Mouse (Mus musculus) hindbrain, postnatal 0 days (tissue): ENCODE data around the gene Hist1h1e. TPM values are rescaled to one million over a fixed set of nuclear protein-coding genes. Genes with fewer than 3 reads are reported as not detected.
"Not testable (repeated sequence)": the region's sequence is repeated elsewhere in the genome, so short reads cannot be mapped to it uniquely, and the experiment has no call there.

Experiments used
- ATAC-seq: fragments of 200-750 bp; cut with Nextera tagmentation; 2 replicates; pipeline ENCODE4 v1.8.0; 2017; ENCODE audit warnings: mild to moderate bottlenecking, moderate TSS enrichment, moderate library complexity
- DNase-seq: peaks from one replicate; pipeline ENCODE4 v3.0.0-alpha.2; 2015; ENCODE audit warnings: low spot score
- H3K27ac ChIP-seq: fragments of 300-500 bp; sonication (generic); 2 replicates; pipeline ENCODE4 v1.5.1; 2014; ENCODE audit warnings: mild to moderate bottlenecking
- H3K27me3 ChIP-seq: fragments of 300-500 bp; sonication (generic); 2 replicates; pipeline ENCODE4 v1.6.1; 2014; ENCODE audit warnings: low read length, mixed read lengths; ENCODE audit not compliant: insufficient read depth
- H3K36me3 ChIP-seq: fragments of 300-500 bp; sonication (generic); 2 replicates; pipeline ENCODE4 v1.6.1; 2014; ENCODE audit warnings: low read length, mixed read lengths; ENCODE audit not compliant: insufficient read depth
- H3K4me1 ChIP-seq: fragments of 300-500 bp; sonication (generic); 2 replicates; pipeline ENCODE4 v1.6.1; 2014; ENCODE audit warnings: antibody characterized with exemption, low read length, mixed read lengths; ENCODE audit not compliant: insufficient read depth
- H3K4me2 ChIP-seq: fragments of 300-500 bp; sonication (generic); 2 replicates; pipeline ENCODE4 v1.6.1; 2014; ENCODE audit warnings: low read depth, mild to moderate bottlenecking, low read length, moderate library complexity, mixed read lengths
- H3K4me3 ChIP-seq: fragments of 300-500 bp; sonication (generic); 2 replicates; pipeline ENCODE4 v1.5.1; 2014; ENCODE audit warnings: low read length
- H3K9ac ChIP-seq: fragments of 300-500 bp; sonication (generic); replicated peaks from 2 replicates; pipeline ENCODE4 v1.6.1; 2014; ENCODE audit warnings: mild to moderate bottlenecking, low read length, moderate library complexity, mixed read lengths
- H3K9me3 ChIP-seq: fragments of 300-500 bp; sonication (generic); 2 replicates; pipeline ENCODE4 v1.6.1; 2016; ENCODE audit warnings: low read length, mixed read lengths
- CTCF ChIP-seq: IDR thresholded peaks from 2 replicates; pipeline ENCODE4 v1.5.1; 2016; ENCODE audit warnings: antibody characterized with exemption, control low read depth, low read depth
- WGBS: fragments of 180-500 bp; shearing (Covaris S2); extraction: QIAGEN DNeasy Blood & Tissue Kit; methylation state at CpG from one replicate; pipeline ENCODE4 v1.1.7; 2014; 5-methylcytosine and 5-hydroxymethylcytosine counted together
- microRNA-seq, 2 experiments: library from miRNA; unstranded; fragments of <30 nt; microRNA quantifications; one replicate each; pipeline ENCODE4; 2016
- polyA plus RNA-seq: library from polyadenylated mRNA; unstranded; fragments of >200 nt; fragmentation: Nextera tagmentation; extraction: Ambion mirVana; gene quantifications from 2 replicates; pipeline ENCODE4 v1.2.1, GENCODE M21; 2015
- total RNA-seq: library from RNA; depleted of rRNA; stranded (reverse); fragments of >200 nt; gene quantifications from 2 replicates; pipeline ENCODE4 v1.2.3, GENCODE M21; 2014; rRNA removed

Hist1h1e gene
- total and polyA plus RNA-seq, 2 experiments from 2014 or later: 20.1 to 281 TPM

DNA sequence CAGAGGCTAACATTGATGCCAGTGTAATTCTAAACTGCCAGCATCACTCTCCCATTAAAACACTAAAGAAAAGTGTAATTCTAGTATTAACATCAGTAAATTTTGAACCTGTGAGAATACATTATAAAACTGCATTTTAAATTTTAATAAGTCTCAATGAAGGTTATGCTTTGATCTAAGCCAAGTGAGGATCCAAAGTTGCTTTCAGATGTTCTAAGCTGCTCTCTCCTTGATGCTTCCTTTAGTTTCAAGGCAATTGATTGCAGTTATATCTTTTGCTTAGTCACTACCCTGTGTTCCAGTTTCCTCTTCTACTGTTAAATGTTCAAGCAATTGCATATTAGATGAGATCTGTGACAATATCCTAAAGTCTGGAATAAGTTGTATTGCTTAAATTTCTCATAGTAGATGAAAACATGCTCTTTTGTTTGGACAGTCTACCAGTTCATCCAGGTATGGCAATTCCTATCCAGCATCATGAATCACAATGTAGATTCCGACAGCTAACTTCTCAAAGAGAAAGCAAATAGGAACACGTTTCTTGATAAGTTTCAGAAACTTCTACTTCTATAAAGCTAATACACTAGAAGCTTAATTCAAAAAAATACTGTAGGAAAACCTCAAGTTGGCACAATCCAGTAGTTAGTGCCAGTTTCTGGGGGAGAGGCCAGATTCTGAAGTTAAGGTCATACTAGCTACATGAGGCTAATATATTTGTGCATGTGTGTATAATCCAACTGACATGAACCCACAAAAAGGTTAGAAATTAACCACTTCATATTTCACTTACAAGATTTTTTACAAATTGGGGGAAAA, 49.9 kb downstream of the Hist1h1e start:
- Histone ChIP-seq H3K9me3 (no peaks in the 10 kb centered on the region), H3K27ac (peak overlapping the region; percentile 95), H3K4me2 (peak overlapping the region; percentile 59), H3K4me1 (peaks cover 7% of the 10 kb centered on the region; the same call in 1 of the 2 replicates), H3K36me3 (no peaks in the 10 kb centered on the region), H3K4me3 (peak overlapping the region; percentile 39), H3K9ac (peak overlapping the region; percentile 51), H3K27me3 (no peaks in the 10 kb centered on the region)
- 44% methylated on average over 2 of the region's 2 CpGs for WGBS
- no peak for DNase-seq
- TF ChIP-seq CTCF: no peak
- no peak for ATAC-seq

- Histone ChIP-seq H3K9ac (peak overlapping the region; percentile 51), H3K4me2 (peak overlapping the region; percentile 59), H3K4me3 (peak overlapping the region; percentile 39), H3K27ac (peak overlapping the region; percentile 95)
- not testable (repeated sequence) for ATAC-seq, H3K36me3 ChIP-seq, DNase-seq, H3K9me3 ChIP-seq, H3K4me1 ChIP-seq, H3K27me3 ChIP-seq
- WGBS: under 1% methylated on average over 10 of the region's 34 CpGs
Observed at GRCm38 (mm10) chr13:23571504-23572217, 50.7 kb downstream of the Hist1h1e start.

- H3K4me3 ChIP-seq: peak within 1 kb of the TSS; percentile 39
- peak within 1 kb of the TSS; percentile 59 for H3K4me2 ChIP-seq
- ATAC-seq (peak; percentile 93), DNase-seq (peak; percentile 93)
- H3K9me3 ChIP-seq: no peaks in the 10 kb centered on the region
- under 1% methylated on average over 18 of the region's 18 CpGs for WGBS
- no peaks in the 10 kb centered on the region for H3K27me3 ChIP-seq
- peak within 1 kb of the TSS; percentile 51 for H3K9ac ChIP-seq
- H3K4me1 ChIP-seq: peaks cover 7% of the 10 kb centered on the region; the same call in 1 of the 2 replicates
- peak within 1 kb of the TSS; percentile 95 for H3K27ac ChIP-seq
- H3K36me3 ChIP-seq: no peaks in the 10 kb centered on the region
- TF ChIP-seq CTCF: no peak
Observed at GRCm38 (mm10) chr13:23571022-23571503, 51.3 kb downstream of the Hist1h1e start, which contains the start of the genes Hist1h2ae and Hist1h2bg. Gene Hist1h2ae, minus strand, starts transcription at chr13:23571220. Gene Hist1h2bg, plus strand, starts transcription at chr13:23571396.

Small RNA genes lying within 50 kb of the gene (microRNA-seq; reads per million reads assigned to microRNA genes)
- gene Gm44359 (0 reads per million in 2 experiments), gene Gm44394 (0 reads per million in 2 experiments)

Other genes starting within 250 kb of the Hist1h1e start
Only the 30 nearest of the 36 such genes appear.
- gene Btn2a2, start 133.7 kb downstream of the Hist1h1e start, total RNA-seq: not detected in 2 replicates
- 0.11 TPM in 1 of 2 replicates, not detected in the other for gene Btn2a2, start 133.7 kb downstream of the Hist1h1e start, polyA plus RNA-seq
- 2,417 and 3,828 TPM in 2 replicates for gene Hist1h4h, start 91.5 kb downstream of the Hist1h1e start, total RNA-seq
- 4.2 and 5.5 TPM in 2 replicates for gene Hist1h4h, start 91.5 kb downstream of the Hist1h1e start, polyA plus RNA-seq
- gene Hist1h2af, start 88.7 kb downstream of the Hist1h1e start, total RNA-seq: 415 and 567 TPM in 2 replicates
- 3.3 and 7.9 TPM in 2 replicates for gene Hist1h2af, start 88.7 kb downstream of the Hist1h1e start, polyA plus RNA-seq
- gene Hist1h3g, start 87.1 kb downstream of the Hist1h1e start, total RNA-seq: 544 and 673 TPM in 2 replicates
- gene Hist1h3g, start 87.1 kb downstream of the Hist1h1e start, polyA plus RNA-seq: 1.4 and 2.2 TPM in 2 replicates
- 65.9 and 103 TPM in 2 replicates for gene Hist1h2bh, start 79.2 kb downstream of the Hist1h1e start, total RNA-seq
- 0.13 and 0.35 TPM in 2 replicates for gene Hist1h2bh, start 79.2 kb downstream of the Hist1h1e start, polyA plus RNA-seq
- gene Hist1h3f, start 78.5 kb downstream of the Hist1h1e start, total RNA-seq: 466 and 603 TPM in 2 replicates
- 0.16 and 0.54 TPM in 2 replicates for gene Hist1h3f, start 78.5 kb downstream of the Hist1h1e start, polyA plus RNA-seq
- gene Hist1h4f, start 70.9 kb downstream of the Hist1h1e start, total RNA-seq: 1,844 and 2,344 TPM in 2 replicates
- gene Hist1h4f, start 70.9 kb downstream of the Hist1h1e start, polyA plus RNA-seq: 0.89 TPM in 1 of 2 replicates, not detected in the other
- 49.4 and 53.4 TPM in 2 replicates for gene Hist1h1d, start 69.3 kb downstream of the Hist1h1e start, total RNA-seq
- gene Hist1h1d, start 69.3 kb downstream of the Hist1h1e start, polyA plus RNA-seq: 0.18 and 0.25 TPM in 2 replicates
- gene Hist1h3e, start 60.2 kb downstream of the Hist1h1e start, total RNA-seq: 528 and 734 TPM in 2 replicates
- 1.3 and 2.8 TPM in 2 replicates for gene Hist1h3e, start 60.2 kb downstream of the Hist1h1e start, polyA plus RNA-seq
- gene Hist1h2ae, start 51.3 kb downstream of the Hist1h1e start, total RNA-seq: 221 and 249 TPM in 2 replicates
- gene Hist1h2ae, start 51.3 kb downstream of the Hist1h1e start, polyA plus RNA-seq: 12.2 and 13.8 TPM in 2 replicates
- 1,151 and 1,635 TPM in 2 replicates for gene Hist1h2bg, start 51.2 kb downstream of the Hist1h1e start, total RNA-seq
- gene Hist1h2bg, start 51.2 kb downstream of the Hist1h1e start, polyA plus RNA-seq: 2.6 and 5.2 TPM in 2 replicates
- gene Hist1h2bf, start 48.4 kb downstream of the Hist1h1e start, total RNA-seq: 695 and 1,354 TPM in 2 replicates
- gene Hist1h2bf, start 48.4 kb downstream of the Hist1h1e start, polyA plus RNA-seq: 1.3 and 2.4 TPM in 2 replicates
- gene Hist1h2ad, start 48.2 kb downstream of the Hist1h1e start, total RNA-seq: 636 and 885 TPM in 2 replicates
- gene Hist1h2ad, start 48.2 kb downstream of the Hist1h1e start, polyA plus RNA-seq: 0.69 TPM in 1 of 2 replicates, not detected in the other
- 173 and 207 TPM in 2 replicates for gene Hist1h3d, start 46.8 kb downstream of the Hist1h1e start, total RNA-seq
- gene Hist1h3d, start 46.8 kb downstream of the Hist1h1e start, polyA plus RNA-seq: 0.96 and 1.4 TPM in 2 replicates
- 1,614 and 2,187 TPM in 2 replicates for gene Hist1h4d, start 41.0 kb downstream of the Hist1h1e start, total RNA-seq
- 36.9 and 39.6 TPM in 2 replicates for gene Hist1h4d, start 41.0 kb downstream of the Hist1h1e start, polyA plus RNA-seq
- 262 and 304 TPM in 2 replicates for gene Hist1h2be, start 1.4 kb downstream of the Hist1h1e start, total RNA-seq
- 0.30 and 0.41 TPM in 2 replicates for gene Hist1h2be, start 1.4 kb downstream of the Hist1h1e start, polyA plus RNA-seq
- gene Hist1h2ac, start 61.4 kb upstream of the Hist1h1e start, total RNA-seq: 63.3 and 98.5 TPM in 2 replicates
- gene Hist1h2ac, start 61.4 kb upstream of the Hist1h1e start, polyA plus RNA-seq: 0.30 and 0.38 TPM in 2 replicates
- gene Hist1h2bc, start 61.6 kb upstream of the Hist1h1e start, total RNA-seq: 189 and 295 TPM in 2 replicates
- gene Hist1h2bc, start 61.6 kb upstream of the Hist1h1e start, polyA plus RNA-seq: 36.1 and 46.1 TPM in 2 replicates
- gene Hist1h1t, start 73.3 kb upstream of the Hist1h1e start, total RNA-seq: 1.1 and 1.6 TPM in 2 replicates
- gene Hist1h1t, start 73.3 kb upstream of the Hist1h1e start, polyA plus RNA-seq: not detected in 2 replicates
- gene Hist1h4c, start 75.9 kb upstream of the Hist1h1e start, total RNA-seq: 1,149 and 1,400 TPM in 2 replicates
- 4.0 and 4.6 TPM in 2 replicates for gene Hist1h4c, start 75.9 kb upstream of the Hist1h1e start, polyA plus RNA-seq
- gene Hfe, start 88.3 kb upstream of the Hist1h1e start, total RNA-seq: 3.2 and 11.1 TPM in 2 replicates
- 7.9 and 8.6 TPM in 2 replicates for gene Hfe, start 88.3 kb upstream of the Hist1h1e start, polyA plus RNA-seq
- 508 and 626 TPM in 2 replicates for gene Hist1h1c, start 116.2 kb upstream of the Hist1h1e start, total RNA-seq
- 31.4 and 35.4 TPM in 2 replicates for gene Hist1h1c, start 116.2 kb upstream of the Hist1h1e start, polyA plus RNA-seq
- 1,362 and 1,480 TPM in 2 replicates for gene Hist1h3c, start 123.0 kb upstream of the Hist1h1e start, total RNA-seq
- 1.6 and 2.1 TPM in 2 replicates for gene Hist1h3c, start 123.0 kb upstream of the Hist1h1e start, polyA plus RNA-seq
- 1,454 and 1,759 TPM in 2 replicates for gene Hist1h2bb, start 124.2 kb upstream of the Hist1h1e start, total RNA-seq
- gene Hist1h2bb, start 124.2 kb upstream of the Hist1h1e start, polyA plus RNA-seq: 0.49 and 0.55 TPM in 2 replicates
- gene Hist1h2ab, start 128.6 kb upstream of the Hist1h1e start, total RNA-seq: 349 and 438 TPM in 2 replicates
- gene Hist1h2ab, start 128.6 kb upstream of the Hist1h1e start, polyA plus RNA-seq: 7.4 and 10.4 TPM in 2 replicates
- 956 and 1,079 TPM in 2 replicates for gene Hist1h3b, start 129.7 kb upstream of the Hist1h1e start, total RNA-seq
- gene Hist1h3b, start 129.7 kb upstream of the Hist1h1e start, polyA plus RNA-seq: 2.6 and 3.2 TPM in 2 replicates
- gene Hist1h4b, start 134.5 kb upstream of the Hist1h1e start, total RNA-seq: 334 and 514 TPM in 2 replicates
- gene Hist1h4b, start 134.5 kb upstream of the Hist1h1e start, polyA plus RNA-seq: 1.3 and 2.8 TPM in 2 replicates
- 789 and 958 TPM in 2 replicates for gene Hist1h4a, start 138.7 kb upstream of the Hist1h1e start, total RNA-seq
- gene Hist1h4a, start 138.7 kb upstream of the Hist1h1e start, polyA plus RNA-seq: 0.53 TPM in 1 of 2 replicates, not detected in the other
- 2,055 and 2,536 TPM in 2 replicates for gene Hist1h3a, start 139.8 kb upstream of the Hist1h1e start, total RNA-seq
- 1.5 and 2.1 TPM in 2 replicates for gene Hist1h3a, start 139.8 kb upstream of the Hist1h1e start, polyA plus RNA-seq
- gene Hist1h1a, start 141.1 kb upstream of the Hist1h1e start, total RNA-seq: 223 and 241 TPM in 2 replicates
- 0.59 and 0.61 TPM in 2 replicates for gene Hist1h1a, start 141.1 kb upstream of the Hist1h1e start, polyA plus RNA-seq